Mouse (Mus musculus): ENCODE data around the gene Arhgap17. TPM values are rescaled to one million over a fixed set of nuclear protein-coding genes. Genes with fewer than 3 reads are reported as not detected.

The Arhgap17 gene
- polyA plus RNA-seq, 1 experiment from 2014 or later = 35.6 TPM

GRCm38 (mm10) chr7:123295423-123295822 lies 74.3 kb downstream of the Arhgap17 start:
- WGBS = 85% methylated on average over 7 of the region's 7 CpGs
- Histone ChIP-seq H3K4me2 (ENCODE audit: low read depth, low read length, severe bottlenecking) (no peak overlapping the region), H3K27me3 (ENCODE audit: control insufficient read depth, insufficient read depth, low read length) (no peaks in the 10 kb centered on the region), H3K4me3 (ENCODE audit: low read depth, low read length) (no peak overlapping the region), H3K4me1 (replicated peaks; ENCODE audit: control insufficient read depth, insufficient read depth, low read length) (no peaks in the 10 kb centered on the region), H3K36me3 (ENCODE audit: control insufficient read depth, insufficient read depth, low read length) (peaks cover 2% of the 10 kb centered on the region; the same call in 1 of the 2 replicates), H3K27ac (ENCODE audit: low read depth, low read length) (no peak overlapping the region), H3K9ac (ENCODE audit: low read length) (no peak overlapping the region), H3K9me3 (ENCODE audit: control insufficient read depth, low read length) (no peaks in the 10 kb centered on the region)
- DNase-seq (ENCODE audit: low spot score) (no peak), ATAC-seq (replicated peaks; ENCODE audit: low FRiP score) (no peak)

- Histone ChIP-seq H3K4me3 (ENCODE audit: low read depth, low read length) (no peak overlapping the region), H3K4me2 (ENCODE audit: low read depth, low read length, severe bottlenecking) (no peak overlapping the region), H3K9ac (ENCODE audit: low read length) (no peak overlapping the region), H3K27me3 (ENCODE audit: control insufficient read depth, insufficient read depth, low read length) (no peaks in the 10 kb centered on the region), H3K36me3 (ENCODE audit: control insufficient read depth, insufficient read depth, low read length) (peaks cover 2% of the 10 kb centered on the region; the same call in 1 of the 2 replicates), H3K9me3 (ENCODE audit: control insufficient read depth, low read length) (no peaks in the 10 kb centered on the region), H3K27ac (ENCODE audit: low read depth, low read length) (no peak overlapping the region), H3K4me1 (replicated peaks; ENCODE audit: control insufficient read depth, insufficient read depth, low read length) (no peaks in the 10 kb centered on the region)
- DNase-seq (ENCODE audit: low spot score) (no peak), ATAC-seq (replicated peaks; ENCODE audit: low FRiP score) (no peak)
- WGBS = 95% methylated on average over 7 of the region's 7 CpGs
These were observed 75.8 kb downstream of the Arhgap17 start for GRCm38 (mm10) chr7:123293898-123294297.

DNA sequence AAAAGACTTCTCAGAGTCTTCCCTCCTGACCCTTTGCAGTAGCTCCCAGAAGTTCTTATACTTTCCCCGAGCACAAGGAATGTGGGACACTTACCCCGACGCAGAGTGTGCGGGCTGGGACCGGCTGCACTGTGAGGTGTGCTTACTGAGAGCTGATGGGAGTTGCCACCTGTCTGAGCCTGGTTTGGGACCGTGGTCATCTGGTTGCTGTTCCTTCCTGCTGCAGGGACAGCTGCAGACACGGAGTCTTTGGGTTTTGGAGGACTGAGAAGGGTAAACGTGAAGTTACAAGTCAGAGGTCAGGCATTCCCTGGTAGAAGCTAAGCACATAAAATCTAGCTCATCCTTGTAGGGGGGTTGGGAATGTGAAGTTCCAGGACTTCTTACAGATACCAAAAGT lies 77.8 kb downstream of the Arhgap17 start:
- no peak overlapping the region for H3K4me3 ChIP-seq (ENCODE audit: low read depth, low read length)
- H3K9me3 ChIP-seq (ENCODE audit: control insufficient read depth, low read length) = no peaks in the 10 kb centered on the region
- peaks cover 2% of the 10 kb centered on the region; the same call in 1 of the 2 replicates for H3K36me3 ChIP-seq (ENCODE audit: control insufficient read depth, insufficient read depth, low read length)
- H3K4me1 ChIP-seq (replicated peaks; ENCODE audit: control insufficient read depth, insufficient read depth, low read length) = no peaks in the 10 kb centered on the region
- H3K9ac ChIP-seq (ENCODE audit: low read length) = no peak overlapping the region
- no peaks in the 10 kb centered on the region for H3K27me3 ChIP-seq (ENCODE audit: control insufficient read depth, insufficient read depth, low read length)
- no peak for ATAC-seq (replicated peaks; ENCODE audit: low FRiP score)
- H3K27ac ChIP-seq (ENCODE audit: low read depth, low read length) = no peak overlapping the region
- no peak overlapping the region for H3K4me2 ChIP-seq (ENCODE audit: low read depth, low read length, severe bottlenecking)
- DNase-seq (ENCODE audit: low spot score) = no peak
- WGBS = 94% methylated on average over 8 of the region's 8 CpGs

DNA sequence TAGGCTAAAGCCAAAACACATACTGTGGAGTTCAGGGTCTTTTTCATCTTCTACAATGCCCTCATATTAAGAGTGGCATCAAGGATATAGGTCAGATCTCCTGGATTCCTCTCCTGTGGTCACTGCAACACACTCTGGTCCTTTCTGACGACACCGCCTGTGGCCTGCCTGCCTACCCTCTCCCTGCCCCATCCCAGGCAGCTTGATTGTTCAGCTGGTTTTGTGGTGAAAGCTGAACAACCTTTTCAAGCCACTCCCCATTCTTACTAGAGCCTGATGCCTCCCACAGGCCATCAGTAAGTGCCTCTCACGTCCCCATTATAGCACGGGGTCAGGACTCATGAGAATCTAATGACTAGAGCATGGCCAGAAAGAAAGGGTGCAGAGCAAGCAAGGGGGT lies 80.5 kb downstream of the Arhgap17 start:
- ATAC-seq (replicated peaks; ENCODE audit: low FRiP score) = no peak
- Histone ChIP-seq H3K36me3 (ENCODE audit: control insufficient read depth, insufficient read depth, low read length) (peaks cover 9% of the 10 kb centered on the region; the same call in 1 of the 2 replicates), H3K4me1 (replicated peaks; ENCODE audit: control insufficient read depth, insufficient read depth, low read length) (no peaks in the 10 kb centered on the region), H3K9ac (ENCODE audit: low read length) (no peak overlapping the region), H3K9me3 (ENCODE audit: control insufficient read depth, low read length) (no peaks in the 10 kb centered on the region), H3K27me3 (ENCODE audit: control insufficient read depth, insufficient read depth, low read length) (no peaks in the 10 kb centered on the region), H3K4me2 (ENCODE audit: low read depth, low read length, severe bottlenecking) (no peak overlapping the region), H3K27ac (ENCODE audit: low read depth, low read length) (no peak overlapping the region), H3K4me3 (ENCODE audit: low read depth, low read length) (no peak overlapping the region)
- DNase-seq (ENCODE audit: low spot score) = no peak
- WGBS = 79% methylated on average over 4 of the region's 4 CpGs

DNA sequence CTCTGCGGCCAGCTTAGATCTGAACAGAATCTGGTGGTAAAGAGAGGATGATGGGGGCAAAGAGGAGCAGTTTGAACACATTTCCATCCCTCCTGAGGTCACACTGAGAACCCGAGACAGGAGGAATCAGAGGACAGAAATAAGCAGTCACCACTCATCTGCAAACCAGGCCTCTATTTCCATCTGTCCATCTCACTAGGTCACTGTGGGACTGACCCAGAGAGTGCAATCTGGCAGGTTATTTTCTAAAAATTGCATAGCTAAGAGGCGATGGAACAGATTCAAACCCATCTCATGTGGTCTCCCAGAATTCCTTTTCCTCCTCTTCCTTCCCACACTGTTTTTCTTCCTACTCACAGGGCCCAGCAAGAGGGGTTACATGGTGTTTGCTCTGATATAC lies 81.8 kb downstream of the Arhgap17 start:
- no peak overlapping the region for H3K4me3 ChIP-seq (ENCODE audit: low read depth, low read length)
- no peaks in the 10 kb centered on the region for H3K4me1 ChIP-seq (replicated peaks; ENCODE audit: control insufficient read depth, insufficient read depth, low read length)
- no peaks in the 10 kb centered on the region for H3K9me3 ChIP-seq (ENCODE audit: control insufficient read depth, low read length)
- no peaks in the 10 kb centered on the region for H3K27me3 ChIP-seq (ENCODE audit: control insufficient read depth, insufficient read depth, low read length)
- peaks cover 9% of the 10 kb centered on the region; the same call in 1 of the 2 replicates for H3K36me3 ChIP-seq (ENCODE audit: control insufficient read depth, insufficient read depth, low read length)
- H3K9ac ChIP-seq (ENCODE audit: low read length) = no peak overlapping the region
- H3K4me2 ChIP-seq (ENCODE audit: low read depth, low read length, severe bottlenecking) = no peak overlapping the region
- no peak overlapping the region for H3K27ac ChIP-seq (ENCODE audit: low read depth, low read length)
- no peak for ATAC-seq (replicated peaks; ENCODE audit: low FRiP score)
- WGBS = 88% methylated on average over 3 of the region's 3 CpGs
- DNase-seq (ENCODE audit: low spot score) = no peak

- Histone ChIP-seq H3K27me3 (ENCODE audit: control insufficient read depth, insufficient read depth, low read length) (no peaks in the 10 kb centered on the region), H3K4me2 (ENCODE audit: low read depth, low read length, severe bottlenecking) (no peak overlapping the region), H3K9ac (ENCODE audit: low read length) (no peak overlapping the region), H3K4me3 (ENCODE audit: low read depth, low read length) (no peak overlapping the region), H3K9me3 (ENCODE audit: control insufficient read depth, low read length) (no peaks in the 10 kb centered on the region), H3K36me3 (ENCODE audit: control insufficient read depth, insufficient read depth, low read length) (peaks cover 7% of the 10 kb centered on the region; the same call in 1 of the 2 replicates), H3K27ac (ENCODE audit: low read depth, low read length) (no peak overlapping the region), H3K4me1 (replicated peaks; ENCODE audit: control insufficient read depth, insufficient read depth, low read length) (no peaks in the 10 kb centered on the region)
- WGBS = 96% methylated on average over 5 of the region's 5 CpGs
- DNase-seq (ENCODE audit: low spot score) = no peak
- no peak for ATAC-seq (replicated peaks; ENCODE audit: low FRiP score)
These were observed 83.8 kb downstream of the Arhgap17 start for GRCm38 (mm10) chr7:123285896-123286295.

DNA sequence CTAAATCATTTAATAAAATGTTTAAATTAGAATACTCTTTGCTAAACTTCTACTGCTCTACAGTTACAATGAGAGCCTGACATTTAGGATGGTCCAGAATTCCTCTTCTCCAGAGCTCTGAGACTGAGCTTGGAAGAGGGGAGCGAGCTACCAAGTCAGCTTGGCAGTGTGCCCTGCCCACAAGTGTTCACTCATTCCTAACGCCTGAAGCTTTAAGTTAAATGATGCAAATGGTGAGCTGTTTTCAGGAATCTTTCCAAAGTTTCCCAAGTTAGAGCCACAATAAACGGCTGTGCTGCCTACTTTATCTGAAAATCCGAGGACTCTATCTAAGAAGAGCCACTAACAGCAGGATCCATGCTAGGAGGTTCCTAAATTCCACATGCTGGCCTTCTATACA lies 85.9 kb downstream of the Arhgap17 start:
- no peak for ATAC-seq (replicated peaks; ENCODE audit: low FRiP score)
- no peaks in the 10 kb centered on the region for H3K9me3 ChIP-seq (ENCODE audit: control insufficient read depth, low read length)
- H3K27me3 ChIP-seq (ENCODE audit: control insufficient read depth, insufficient read depth, low read length) = no peaks in the 10 kb centered on the region
- H3K36me3 ChIP-seq (ENCODE audit: control insufficient read depth, insufficient read depth, low read length) = peaks cover 7% of the 10 kb centered on the region; the same call in 1 of the 2 replicates
- no peak for DNase-seq (ENCODE audit: low spot score)
- H3K4me3 ChIP-seq (ENCODE audit: low read depth, low read length) = no peak overlapping the region
- no peak overlapping the region for H3K27ac ChIP-seq (ENCODE audit: low read depth, low read length)
- no peaks in the 10 kb centered on the region for H3K4me1 ChIP-seq (replicated peaks; ENCODE audit: control insufficient read depth, insufficient read depth, low read length)
- WGBS = 93% methylated on average over 4 of the region's 4 CpGs
- H3K9ac ChIP-seq (ENCODE audit: low read length) = no peak overlapping the region
- no peak overlapping the region for H3K4me2 ChIP-seq (ENCODE audit: low read depth, low read length, severe bottlenecking)

GRCm38 (mm10) chr7:123279797-123280196 lies 89.9 kb downstream of the Arhgap17 start:
- 90% methylated on average over 4 of the region's 4 CpGs for WGBS
- H3K36me3 ChIP-seq (ENCODE audit: control insufficient read depth, insufficient read depth, low read length) = no peaks in the 10 kb centered on the region

DNA sequence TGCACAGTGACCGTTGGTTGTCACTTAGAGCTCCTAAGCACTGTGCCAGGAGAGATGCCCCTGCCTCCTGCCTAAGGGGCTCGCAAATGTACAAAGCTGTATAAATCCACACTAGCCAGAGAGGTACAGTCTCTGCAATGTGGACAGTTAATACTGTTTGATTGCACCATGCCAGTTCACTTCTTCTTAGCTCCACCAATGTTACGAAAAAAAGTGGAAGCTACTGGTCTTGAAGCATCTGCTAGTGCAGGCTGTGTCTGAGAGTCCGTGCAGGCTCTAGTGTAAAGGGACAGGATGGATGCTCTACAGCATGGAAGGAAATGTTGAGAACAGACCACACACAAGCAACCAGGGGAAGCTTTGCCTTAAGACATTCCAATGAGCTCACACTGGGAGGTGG lies 93.1 kb downstream of the Arhgap17 start:
- Histone ChIP-seq H3K36me3 (ENCODE audit: control insufficient read depth, insufficient read depth, low read length) (no peaks in the 10 kb centered on the region), H3K9ac (ENCODE audit: low read length) (no peak overlapping the region), H3K4me3 (ENCODE audit: low read depth, low read length) (no peak overlapping the region), H3K27me3 (ENCODE audit: control insufficient read depth, insufficient read depth, low read length) (no peaks in the 10 kb centered on the region), H3K4me2 (ENCODE audit: low read depth, low read length, severe bottlenecking) (no peak overlapping the region), H3K4me1 (replicated peaks; ENCODE audit: control insufficient read depth, insufficient read depth, low read length) (no peaks in the 10 kb centered on the region), H3K27ac (ENCODE audit: low read depth, low read length) (no peak overlapping the region), H3K9me3 (ENCODE audit: control insufficient read depth, low read length) (no peaks in the 10 kb centered on the region)
- DNase-seq (ENCODE audit: low spot score) (no peak), ATAC-seq (replicated peaks; ENCODE audit: low FRiP score) (no peak)
- WGBS = 90% methylated on average over 4 of the region's 4 CpGs

More at GRCm38 (mm10) chr7:123279797-123280196, 89.9 kb downstream of the Arhgap17 start:
- Histone ChIP-seq H3K4me3 (ENCODE audit: low read depth, low read length) (no peak overlapping the region), H3K4me2 (ENCODE audit: low read depth, low read length, severe bottlenecking) (no peak overlapping the region), H3K9ac (ENCODE audit: low read length) (no peak overlapping the region), H3K27ac (ENCODE audit: low read depth, low read length) (no peak overlapping the region), H3K27me3 (ENCODE audit: control insufficient read depth, insufficient read depth, low read length) (no peaks in the 10 kb centered on the region), H3K9me3 (ENCODE audit: control insufficient read depth, low read length) (no peaks in the 10 kb centered on the region), H3K4me1 (replicated peaks; ENCODE audit: control insufficient read depth, insufficient read depth, low read length) (no peaks in the 10 kb centered on the region)
- ATAC-seq (replicated peaks; ENCODE audit: low FRiP score) (no peak), DNase-seq (ENCODE audit: low spot score) (no peak)

Data from forebrain, embryonic 11.5 days (tissue).